Mouse (Mus musculus): ENCODE results near the gene Slf2. TPM values are rescaled to one million over a fixed set of nuclear protein-coding genes. Genes with fewer than 3 reads are reported as not detected.

The Slf2 gene
- polyA plus RNA-seq, 1 experiment: 98.6 TPM

- Histone ChIP-seq H3K4me3 (ENCODE audit: control insufficient read depth, insufficient read depth, low read length) (no peak overlapping the region), H3K4me1 (replicated peaks; ENCODE audit: control insufficient read depth, insufficient read depth, low read length) (peaks cover 17% of the 10 kb centered on the region), H3K27me3 (ENCODE audit: control insufficient read depth, insufficient read depth, low read length) (no peaks in the 10 kb centered on the region; the same call in 1 of the 2 replicates), H3K36me3 (ENCODE audit: control insufficient read depth, insufficient read depth, low read length) (no peaks in the 10 kb centered on the region), H3K27ac (ENCODE audit: control insufficient read depth, insufficient read depth, low read length) (no peak overlapping the region)
- no peak for DNase-seq
- TF ChIP-seq POLR2A (IDR thresholded peaks at IDR 0.05; ENCODE audit: control insufficient read depth, extremely low read depth, insufficient read depth, low read length, poor library complexity) (no peak), CTCF (IDR thresholded peaks at IDR 0.05; ENCODE audit: borderline replicate concordance, control insufficient read depth, extremely low read depth, insufficient read depth, low read length, poor library complexity) (no peak)
- WGBS: 97% methylated on average over 15 of the region's 15 CpGs
Observed at GRCm38 (mm10) chr19:45021362-45021761, 90.4 kb downstream of the Slf2 start.

- 94% methylated on average over 11 of the region's 11 CpGs for WGBS
- no peaks in the 10 kb centered on the region for H3K4me1 ChIP-seq (replicated peaks; ENCODE audit: control insufficient read depth, insufficient read depth, low read length)
- no peak overlapping the region for H3K4me3 ChIP-seq (ENCODE audit: control insufficient read depth, insufficient read depth, low read length)
- no peaks in the 10 kb centered on the region for H3K27me3 ChIP-seq (ENCODE audit: control insufficient read depth, insufficient read depth, low read length)
- no peak for DNase-seq
- no peaks in the 10 kb centered on the region for H3K36me3 ChIP-seq (ENCODE audit: control insufficient read depth, insufficient read depth, low read length)
- TF ChIP-seq POLR2A (IDR thresholded peaks at IDR 0.05; ENCODE audit: control insufficient read depth, extremely low read depth, insufficient read depth, low read length, poor library complexity) (no peak), CTCF (IDR thresholded peaks at IDR 0.05; ENCODE audit: borderline replicate concordance, control insufficient read depth, extremely low read depth, insufficient read depth, low read length, poor library complexity) (no peak)
- no peak overlapping the region for H3K27ac ChIP-seq (ENCODE audit: control insufficient read depth, insufficient read depth, low read length)
Observed at GRCm38 (mm10) chr19:45023993-45024392, 93.0 kb downstream of the Slf2 start.

GRCm38 (mm10) chr19:45024775-45025174, 93.8 kb downstream of the Slf2 start:
- no peak for TF ChIP-seq POLR2A (IDR thresholded peaks at IDR 0.05; ENCODE audit: control insufficient read depth, extremely low read depth, insufficient read depth, low read length, poor library complexity)
- Histone ChIP-seq H3K27ac (ENCODE audit: control insufficient read depth, insufficient read depth, low read length) (no peak overlapping the region), H3K27me3 (ENCODE audit: control insufficient read depth, insufficient read depth, low read length) (no peaks in the 10 kb centered on the region), H3K36me3 (ENCODE audit: control insufficient read depth, insufficient read depth, low read length) (no peaks in the 10 kb centered on the region), H3K4me3 (ENCODE audit: control insufficient read depth, insufficient read depth, low read length) (no peak overlapping the region), H3K4me1 (replicated peaks; ENCODE audit: control insufficient read depth, insufficient read depth, low read length) (no peaks in the 10 kb centered on the region)
- DNase-seq: no peak
- 97% methylated on average over 20 of the region's 20 CpGs for WGBS

DNA sequence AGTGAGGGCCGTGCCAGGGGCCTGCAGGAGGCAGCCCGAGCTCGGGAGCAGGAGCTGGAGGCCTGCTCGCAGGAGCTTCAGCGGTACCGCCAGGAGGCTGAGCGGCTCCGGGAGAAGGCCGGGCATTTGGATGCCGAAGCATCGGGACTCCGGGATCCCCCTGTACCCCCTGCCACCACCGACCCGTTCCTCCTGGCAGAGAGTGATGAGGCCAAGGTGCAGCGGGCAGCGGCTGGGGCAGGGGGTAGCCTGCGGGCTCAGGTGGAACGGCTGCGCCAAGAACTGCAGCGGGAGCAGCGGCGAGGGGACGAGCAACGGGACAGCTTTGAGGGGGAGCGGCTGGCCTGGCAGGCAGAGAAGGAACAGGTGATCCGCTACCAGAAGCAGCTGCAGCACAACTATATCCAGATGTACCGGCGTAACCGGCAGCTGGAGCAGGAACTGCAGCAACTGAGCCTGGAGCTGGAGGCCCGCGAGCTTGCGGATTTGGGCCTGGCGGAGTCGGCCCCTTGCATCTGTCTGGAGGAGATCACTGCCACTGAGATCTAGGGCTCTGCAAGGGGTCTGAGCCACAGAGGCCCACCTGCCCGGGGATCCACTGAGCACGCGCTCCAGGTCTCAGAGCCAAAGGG, 95.1 kb downstream of the Slf2 start:
- no peak overlapping the region for H3K27ac ChIP-seq (ENCODE audit: control insufficient read depth, insufficient read depth, low read length)
- peaks cover 2% of the 10 kb centered on the region; the same call in 1 of the 2 replicates for H3K4me1 ChIP-seq (replicated peaks; ENCODE audit: control insufficient read depth, insufficient read depth, low read length)
- no peaks in the 10 kb centered on the region for H3K36me3 ChIP-seq (ENCODE audit: control insufficient read depth, insufficient read depth, low read length)
- WGBS: 98% methylated on average over 37 of the region's 37 CpGs
- DNase-seq: no peak
- no peak for TF ChIP-seq POLR2A (IDR thresholded peaks at IDR 0.05; ENCODE audit: control insufficient read depth, extremely low read depth, insufficient read depth, low read length, poor library complexity)
- no peak for TF ChIP-seq CTCF (IDR thresholded peaks at IDR 0.05; ENCODE audit: borderline replicate concordance, control insufficient read depth, extremely low read depth, insufficient read depth, low read length, poor library complexity)
- H3K4me3 ChIP-seq (ENCODE audit: control insufficient read depth, insufficient read depth, low read length): no peak overlapping the region
- no peaks in the 10 kb centered on the region for H3K27me3 ChIP-seq (ENCODE audit: control insufficient read depth, insufficient read depth, low read length)

DNA sequence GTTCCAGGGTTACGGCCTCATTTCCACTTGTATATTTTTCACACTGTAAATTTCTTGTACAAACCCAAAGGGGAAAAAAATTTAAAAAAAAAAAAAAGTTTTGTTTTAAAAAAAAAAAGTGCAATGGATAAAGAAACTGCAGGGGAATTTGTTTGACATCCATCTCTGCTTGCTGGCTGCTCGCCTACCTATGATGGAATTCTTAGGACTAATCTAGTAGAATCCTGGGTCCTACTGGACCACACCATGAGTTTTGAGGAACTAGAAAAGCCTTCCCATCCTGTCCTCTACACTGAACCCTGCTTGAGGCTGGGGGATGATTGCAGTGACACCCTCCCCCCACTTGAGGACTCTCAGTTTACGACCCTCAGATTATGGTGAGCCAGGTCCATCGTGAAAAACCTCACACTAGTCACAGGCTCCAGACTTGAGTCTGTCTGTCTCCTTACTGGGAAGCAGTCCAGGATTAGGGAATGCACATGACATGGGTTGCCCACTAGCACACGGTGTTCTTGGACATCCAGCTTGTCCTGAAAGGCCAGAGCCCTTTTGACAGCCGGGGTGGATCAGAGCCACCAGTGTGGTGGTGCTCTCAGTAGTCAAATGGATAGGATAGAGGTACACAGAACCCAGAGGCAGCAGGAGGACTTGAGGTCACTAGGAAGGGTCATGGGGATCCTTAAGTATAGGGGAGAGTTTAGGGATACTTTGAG, 96.2 kb downstream of the Slf2 start:
- no peaks in the 10 kb centered on the region for H3K27me3 ChIP-seq (ENCODE audit: control insufficient read depth, insufficient read depth, low read length)
- 86% methylated on average over 6 of the region's 6 CpGs for whole genome bisulfite sequencing
- no peak overlapping the region for H3K27ac ChIP-seq (ENCODE audit: control insufficient read depth, insufficient read depth, low read length)
- H3K4me1 ChIP-seq (replicated peaks; ENCODE audit: control insufficient read depth, insufficient read depth, low read length): peaks cover 2% of the 10 kb centered on the region; the same call in 1 of the 2 replicates
- H3K36me3 ChIP-seq (ENCODE audit: control insufficient read depth, insufficient read depth, low read length): no peaks in the 10 kb centered on the region
- TF ChIP-seq CTCF (IDR thresholded peaks at IDR 0.05; ENCODE audit: borderline replicate concordance, control insufficient read depth, extremely low read depth, insufficient read depth, low read length, poor library complexity) (no peak), POLR2A (IDR thresholded peaks at IDR 0.05; ENCODE audit: control insufficient read depth, extremely low read depth, insufficient read depth, low read length, poor library complexity) (no peak)
- DNase-seq: no peak
- no peak overlapping the region for H3K4me3 ChIP-seq (ENCODE audit: control insufficient read depth, insufficient read depth, low read length)

DNA sequence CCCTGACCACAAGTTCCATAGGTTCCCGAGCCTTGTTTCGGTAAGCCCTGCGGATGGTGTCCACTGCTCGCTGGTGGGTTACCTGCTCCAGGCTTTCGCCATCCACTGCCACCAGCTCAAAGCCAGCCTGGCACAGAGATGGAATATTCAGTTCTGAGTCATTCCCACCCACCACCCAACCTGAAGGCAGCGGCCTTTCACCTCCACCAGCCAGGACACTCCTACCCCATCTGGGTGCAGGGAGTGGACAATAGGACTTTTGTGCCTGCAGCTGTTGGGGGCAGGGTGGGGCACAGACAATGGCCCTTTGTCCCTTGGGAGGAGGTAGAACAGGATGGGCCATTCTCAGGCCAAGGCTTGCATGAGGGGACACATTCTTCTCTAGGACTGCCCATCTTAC, 96.9 kb downstream of the Slf2 start:
- H3K36me3 ChIP-seq (ENCODE audit: control insufficient read depth, insufficient read depth, low read length): no peaks in the 10 kb centered on the region

More for the DNA sequence above, 96.9 kb downstream of the Slf2 start:
- Histone ChIP-seq H3K4me3 (ENCODE audit: control insufficient read depth, insufficient read depth, low read length) (no peak overlapping the region), H3K4me1 (replicated peaks; ENCODE audit: control insufficient read depth, insufficient read depth, low read length) (peaks cover 6% of the 10 kb centered on the region; the same call in 1 of the 2 replicates), H3K27me3 (ENCODE audit: control insufficient read depth, insufficient read depth, low read length) (no peaks in the 10 kb centered on the region), H3K27ac (ENCODE audit: control insufficient read depth, insufficient read depth, low read length) (no peak overlapping the region)
- TF ChIP-seq CTCF (IDR thresholded peaks at IDR 0.05; ENCODE audit: borderline replicate concordance, control insufficient read depth, extremely low read depth, insufficient read depth, low read length, poor library complexity): no peak
- no peak for TF ChIP-seq POLR2A (IDR thresholded peaks at IDR 0.05; ENCODE audit: control insufficient read depth, extremely low read depth, insufficient read depth, low read length, poor library complexity)
- DNase-seq: no peak
- 97% methylated on average over 6 of the region's 6 CpGs for WGBS

Measured in thymus, adult 2 months (tissue).